Mouse (Mus musculus) bone marrow, adult 2 months (tissue): Measurements from ENCODE around the gene Phb.

Experiments
- CTCF ChIP-seq: fragments of 200-500 bp; IDR thresholded peaks from 2 replicates; pipeline ENCODE4 v1.5.1; 2011; ENCODE audit warnings: low read length, control low read depth; ENCODE audit not compliant: control insufficient read depth, insufficient read depth
- POLR2A ChIP-seq: fragments of 200-500 bp; IDR thresholded peaks from 2 replicates; pipeline ENCODE4 v1.6.1; 2011; ENCODE audit warnings: low read depth, mild to moderate bottlenecking, control low read depth, low read length, borderline replicate concordance; ENCODE audit not compliant: control insufficient read depth

- TF ChIP-seq CTCF (no peak), POLR2A (no peak)
These were observed 37.5 kb downstream of the Phb start for GRCm38 (mm10) chr11:95704032-95704969.
